Mouse (Mus musculus): ENCODE measurements around the gene Tatdn3.

- no peak for TF ChIP-seq CTCF (IDR thresholded peaks at IDR 0.05; ENCODE audit: low read depth, low read length)
- no peak for TF ChIP-seq GATA1 (IDR thresholded peaks at IDR 0.05; ENCODE audit: borderline replicate concordance, low read length)
Measured at GRCm38 (mm10) chr1:191086960-191087359, 24.2 kb upstream of the Tatdn3 start.
